Mouse (Mus musculus): ENCODE data around the gene Psmc1.

DNA sequence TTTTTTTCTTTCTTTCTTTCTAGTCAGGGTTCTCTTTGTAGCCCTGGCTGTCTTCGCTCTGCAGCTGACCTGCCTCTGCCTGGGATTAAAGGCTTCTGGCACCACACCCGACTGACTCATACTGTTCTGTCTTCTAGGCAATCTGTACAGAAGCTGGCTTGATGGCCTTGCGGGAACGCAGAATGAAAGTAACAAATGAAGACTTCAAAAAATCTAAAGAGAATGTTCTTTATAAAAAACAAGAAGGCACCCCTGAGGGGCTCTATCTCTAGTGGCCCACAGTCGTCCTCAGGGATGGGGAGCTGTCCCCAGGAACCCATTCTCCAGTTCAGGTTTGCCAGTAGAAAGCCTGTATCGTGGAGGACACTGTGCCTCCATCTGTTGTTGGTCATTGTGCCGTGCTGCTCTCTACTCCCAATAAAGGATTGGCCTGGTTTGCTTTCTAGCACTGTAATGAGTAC is 13.0 kb downstream of the Psmc1 start:
- TF ChIP-seq EP300 (IDR thresholded peaks at IDR 0.05) (no peak), CTCF (IDR thresholded peaks at IDR 0.05) (no peak)
